Comparison of ENCODE assay signal across 11 mouse cellular contexts in genomic region chr14:74899953-74900704, GRCm38 (mm10). TPM values are rescaled to one million over a fixed set of nuclear protein-coding genes. Genes with fewer than 3 reads are reported as not detected.
DNase-seq lines count a peak whose midpoint lies in the region; ATAC-seq and TF ChIP-seq lines count a peak whose summit lies in the region.
"Had no signal": no experiment of that assay in that cellular context is flagged by ENCODE, and none has a peak within 500 bp of the region (broad histone marks: within the 10 kb centered on the region; RNA-seq: fewer than 3 reads in every experiment).

No protein-coding gene starts in this region.

- no peak overlapping the region for H3K9ac ChIP-seq in midbrain, embryonic 11.5 days (ENCODE audit: low read length)
- H3K9ac ChIP-seq in midbrain, postnatal 0 days (replicated peaks; ENCODE audit: low read length, poor library complexity, severe bottlenecking): no peak overlapping the region
- peak overlapping the region; percentile 59 for H3K9ac ChIP-seq in liver, embryonic 13.5 days
- H3K9ac ChIP-seq: embryonic facial prominence, embryonic 15.5 days; limb, embryonic 15.5 days had no signal

- no peaks in the 10 kb centered on the region for H3K27me3 ChIP-seq in midbrain, embryonic 11.5 days (ENCODE audit: control insufficient read depth, insufficient read depth, low read length)
- no peaks in the 10 kb centered on the region for H3K27me3 ChIP-seq in midbrain, postnatal 0 days (ENCODE audit: insufficient read depth, low read length)
- no peaks in the 10 kb centered on the region for H3K27me3 ChIP-seq in liver, embryonic 13.5 days
- H3K27me3 ChIP-seq: embryonic facial prominence, embryonic 15.5 days; limb, embryonic 15.5 days had no signal

- peaks cover 8% of the 10 kb centered on the region for H3K4me1 ChIP-seq in midbrain, embryonic 11.5 days (ENCODE audit: control insufficient read depth, insufficient read depth, low read length)
- H3K4me1 ChIP-seq in midbrain, postnatal 0 days (ENCODE audit: insufficient read depth, low read length): no peaks in the 10 kb centered on the region
- H3K4me1 ChIP-seq in liver, embryonic 13.5 days (replicated peaks): peaks cover 47% of the 10 kb centered on the region

- H3K4me2 ChIP-seq in midbrain, embryonic 11.5 days: no peak overlapping the region
- H3K4me2 ChIP-seq in midbrain, postnatal 0 days (ENCODE audit: low read depth, low read length, poor library complexity, severe bottlenecking): no peak overlapping the region
- H3K4me2 ChIP-seq in liver, embryonic 13.5 days: peak overlapping the region; percentile 60
- H3K4me2 ChIP-seq: embryonic facial prominence, embryonic 15.5 days; limb, embryonic 15.5 days had no signal

- intact Hi-C loops in gastrocnemius, adult 2 months (cut with DNase I): no loop called here

- 59% methylated on average over 13 of the region's 13 CpGs for WGBS in midbrain, embryonic 11.5 days
- 47% methylated on average over 13 of the region's 13 CpGs for WGBS in midbrain, postnatal 0 days
- WGBS in liver, embryonic 13.5 days (ENCODE audit: insufficient replicate concordance): 43% methylated on average over 13 of the region's 13 CpGs

- no peaks in the 10 kb centered on the region for H3K9me3 ChIP-seq in midbrain, embryonic 11.5 days (ENCODE audit: control insufficient read depth, low read length)
- no peaks in the 10 kb centered on the region for H3K9me3 ChIP-seq in midbrain, postnatal 0 days (ENCODE audit: low read length)
- H3K9me3 ChIP-seq in liver, embryonic 13.5 days (replicated peaks): no peaks in the 10 kb centered on the region
- H3K9me3 ChIP-seq: embryonic facial prominence, embryonic 15.5 days; limb, embryonic 15.5 days had no signal

- peak; percentile 56 for DNase-seq in gastrocnemius, adult 2 months
- no peak for DNase-seq in gastrocnemius, postnatal 4 days (ENCODE audit: low spot score in 2 of 2)
- DNase-seq in midbrain, embryonic 11.5 days (ENCODE audit: low spot score, missing footprints): no peak
- DNase-seq in midbrain, postnatal 0 days (ENCODE audit: low spot score): no peak
- DNase-seq in liver, embryonic 13.5 days: no peak
- no peak for DNase-seq in adrenal gland, postnatal 4 days (ENCODE audit: low spot score in 2 of 2)
- DNase-seq in frontal cortex, postnatal 36 days (ENCODE audit: low spot score in 2 of 2): no peak
- DNase-seq: adrenal gland, postnatal 36 days had no signal

- H3K4me3 ChIP-seq in gastrocnemius, adult 2 months: peak overlapping the region; percentile 24; the same call in 1 of the 2 replicates
- H3K4me3 ChIP-seq in midbrain, embryonic 11.5 days (ENCODE audit: low read depth, low read length): no peak overlapping the region
- H3K4me3 ChIP-seq in midbrain, postnatal 0 days (ENCODE audit: low read depth, low read length): no peak overlapping the region
- H3K4me3 ChIP-seq in liver, embryonic 13.5 days (replicated peaks): peak overlapping the region; percentile 22; the same call in 1 of the 2 replicates
- H3K4me3 ChIP-seq: embryonic facial prominence, embryonic 15.5 days; limb, embryonic 15.5 days had no signal

- TF ChIP-seq CTCF in gastrocnemius, adult 2 months (IDR thresholded peaks at IDR 0.05): no peak
- TF ChIP-seq CTCF in midbrain, postnatal 0 days (IDR thresholded peaks at IDR 0.05): no peak

- no peak; the same call in 1 of the 2 replicates for ATAC-seq in midbrain, embryonic 11.5 days (ENCODE audit: low FRiP score)
- ATAC-seq in midbrain, postnatal 0 days (ENCODE audit: low FRiP score): no peak
- peak; percentile 72 for ATAC-seq in liver, embryonic 13.5 days (ENCODE audit: low read depth)
- ATAC-seq in frontal cortex, adult (ENCODE audit: low TSS enrichment): no peak; the same call in 1 of the 2 replicates

- peak overlapping the region; percentile 73 for H3K27ac ChIP-seq in gastrocnemius, adult 2 months
- H3K27ac ChIP-seq in midbrain, embryonic 11.5 days (ENCODE audit: low read depth, low read length): peak overlapping the region; percentile 20; the same call in 1 of the 2 replicates
- no peak overlapping the region for H3K27ac ChIP-seq in midbrain, postnatal 0 days (ENCODE audit: low read depth, low read length)
- peak overlapping the region; percentile 88 for H3K27ac ChIP-seq in liver, embryonic 13.5 days
- H3K27ac ChIP-seq: embryonic facial prominence, embryonic 15.5 days; limb, embryonic 15.5 days had no signal

- no peaks in the 10 kb centered on the region for H3K36me3 ChIP-seq in midbrain, embryonic 11.5 days (ENCODE audit: control insufficient read depth, insufficient read depth, low read length)
- H3K36me3 ChIP-seq in midbrain, postnatal 0 days (ENCODE audit: insufficient read depth, low read length): no peaks in the 10 kb centered on the region
- no peaks in the 10 kb centered on the region for H3K36me3 ChIP-seq in liver, embryonic 13.5 days
- H3K36me3 ChIP-seq: embryonic facial prominence, embryonic 15.5 days; limb, embryonic 15.5 days had no signal

RNA-seq across cellular contexts. Expression of gene Lrch1, which starts 47.5 kb away (rescaled TPM):
- total RNA-seq in gastrocnemius, adult 2 months (2021): 1 to 10 TPM; 3.0 to 4.4 TPM
- total RNA-seq in gastrocnemius, postnatal 4 days (2021): 10 to 100 TPM; 20.6 to 20.7 TPM
- 5.8 and 6.7 TPM in 2 replicates for polyA plus RNA-seq in midbrain, embryonic 11.5 days (2014; fragmentation: Nextera tagmentation; extraction: Ambion mirVana)
- 21.7 and 22.3 TPM in 2 replicates for total RNA-seq in midbrain, postnatal 0 days (2014; rRNA removed)
- polyA plus RNA-seq in midbrain, postnatal 0 days (2015; fragmentation: Nextera tagmentation; extraction: Ambion mirVana): 15.7 and 22.4 TPM in 2 replicates
- 4.3 and 5.3 TPM in 2 replicates for polyA plus RNA-seq in liver, embryonic 13.5 days (2015; fragmentation: Nextera tagmentation; extraction: Ambion mirVana)
- 10 to 100 TPM; 25.9 to 27.4 TPM for total RNA-seq in adrenal gland, postnatal 4 days (2021)

Comparison
In these comparisons a context has a peak if more than half of its experiments do, and no peak if none do; other contexts are left out.
1. H3K4me3 ChIP-seq: peak in gastrocnemius, adult 2 months (single experiment) and liver, embryonic 13.5 days (single experiment); none in midbrain, embryonic 11.5 days (single experiment) and midbrain, postnatal 0 days (single experiment).